Mouse (Mus musculus) embryo, embryonic 10 days (tissue): ENCODE data around the gene Pik3r2.

Experiments used
- DNase-seq: peaks from one replicate; pipeline ENCODE4 v3.0.0-alpha.2; 2015; ENCODE audit warnings: low spot score

Gene Pik3r2

GRCm38 (mm10) chr8:70772890-70773289, 3.6 kb downstream of the Pik3r2 start:
- no peak for DNase-seq

DNA sequence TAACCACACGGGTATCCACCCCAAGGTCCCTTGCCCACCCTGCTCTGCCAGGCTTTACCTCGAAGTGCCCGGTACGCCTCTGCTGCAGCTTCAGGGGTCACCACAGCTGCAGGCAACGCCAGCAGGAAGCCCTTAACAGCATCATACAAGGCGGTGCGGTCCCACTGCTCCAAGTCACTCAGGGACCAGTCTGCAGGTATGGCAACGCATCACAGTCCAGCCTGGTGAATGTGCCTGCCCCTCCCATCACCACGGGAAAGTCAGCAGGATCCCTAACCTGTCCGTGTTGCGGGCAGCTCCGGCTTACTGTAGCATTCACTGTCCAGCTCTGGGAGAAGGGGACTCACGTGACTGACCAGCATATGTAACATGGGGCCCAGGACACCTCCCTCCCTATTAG, 4.4 kb downstream of the Pik3r2 start:
- DNase-seq = no peak

DNA sequence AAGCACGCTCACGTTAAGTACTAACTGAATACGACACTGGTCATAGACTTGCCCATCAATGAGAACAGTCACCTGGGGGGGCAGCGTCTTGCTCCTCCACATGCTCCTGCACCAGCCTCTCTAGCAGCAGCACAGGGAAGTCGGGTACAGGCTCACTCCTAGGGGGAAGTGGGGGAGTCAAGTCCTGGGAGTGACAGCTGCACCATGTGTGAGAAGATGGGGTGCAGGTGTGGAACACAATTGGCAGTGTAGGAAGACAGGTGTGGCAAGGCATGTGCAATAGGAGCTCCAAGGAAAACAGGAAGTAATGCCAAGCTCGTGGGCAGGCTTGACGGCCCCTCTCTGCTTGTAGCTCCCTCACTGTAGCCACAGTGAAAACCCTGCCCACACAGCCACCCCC, 5.3 kb downstream of the Pik3r2 start:
- DNase-seq = no peak

- no peak for DNase-seq
These were observed 5.8 kb downstream of the Pik3r2 start for GRCm38 (mm10) chr8:70770748-70771147.

- DNase-seq = no peak
These were observed 6.7 kb downstream of the Pik3r2 start for GRCm38 (mm10) chr8:70769858-70770257.

GRCm38 (mm10) chr8:70769359-70769758, 7.2 kb downstream of the Pik3r2 start:
- DNase-seq = peak; percentile 99

GRCm38 (mm10) chr8:70768956-70769355, 7.6 kb downstream of the Pik3r2 start:
- no peak for DNase-seq

GRCm38 (mm10) chr8:70768231-70768776, 8.2 kb downstream of the Pik3r2 start:
- DNase-seq = no peak

DNA sequence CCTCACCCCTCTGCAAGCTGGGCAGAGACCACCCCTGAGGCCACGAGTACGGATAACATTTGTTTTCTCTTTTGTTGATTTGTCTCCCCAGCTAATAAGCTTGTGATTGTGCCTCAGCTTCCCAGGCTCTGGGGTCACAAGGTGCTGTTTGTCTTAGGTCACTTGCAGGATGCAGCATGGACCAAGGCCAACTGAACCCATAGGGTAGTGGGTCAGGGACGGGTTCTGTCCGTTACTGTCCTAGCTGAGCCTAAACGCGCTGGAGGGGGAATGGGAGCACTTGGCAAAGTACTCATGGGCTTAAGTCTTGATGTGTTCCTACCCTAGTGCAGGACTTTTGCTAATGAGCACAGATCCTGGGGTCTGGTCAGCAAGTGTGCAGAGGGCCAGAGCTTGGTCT, 9.0 kb downstream of the Pik3r2 start:
- DNase-seq = no peak

DNA sequence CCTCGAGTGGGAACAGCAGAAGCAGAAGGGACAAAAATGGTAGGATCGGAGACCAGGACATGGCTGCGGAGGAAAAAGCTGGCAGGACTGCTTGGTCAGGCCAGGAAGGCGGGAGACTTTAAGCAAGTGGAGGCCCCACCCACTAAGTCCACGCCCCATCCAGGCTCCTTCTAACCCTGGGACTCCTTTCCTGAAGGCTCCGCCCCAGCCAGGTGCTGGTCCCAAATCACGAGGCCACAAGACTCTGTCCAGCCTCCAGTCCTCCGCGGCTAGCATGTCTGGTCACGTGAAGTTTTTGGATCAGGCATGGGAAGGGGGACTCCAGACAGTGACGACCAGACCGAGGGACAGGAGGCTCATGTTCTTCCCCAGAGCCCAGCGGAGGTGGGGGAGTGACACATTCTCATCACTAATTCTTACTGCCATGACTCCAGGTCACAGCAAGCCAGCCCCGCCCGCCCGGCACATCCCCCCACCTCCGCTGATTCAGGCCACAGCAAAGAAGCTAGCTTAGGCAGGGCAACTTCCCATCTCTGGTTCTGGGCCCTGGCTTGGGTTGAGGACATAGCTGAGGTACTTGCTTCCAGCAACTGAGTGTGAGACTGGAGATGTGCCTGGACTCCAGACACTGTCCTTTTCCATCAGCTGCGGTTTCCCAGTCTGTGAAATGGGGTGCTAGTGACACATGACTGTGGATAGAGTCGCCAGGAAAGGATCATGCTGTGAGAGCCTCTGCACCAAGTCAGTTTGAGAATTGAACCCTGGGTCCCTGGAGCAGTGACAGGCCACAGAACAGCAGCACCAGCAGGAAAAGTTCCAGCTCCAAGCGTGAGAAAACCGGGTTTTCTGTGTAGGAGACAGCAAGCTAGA, 9.7 kb downstream of the Pik3r2 start:
- DNase-seq = peak; percentile 79

- DNase-seq = peak; percentile 46
These were observed 10.5 kb downstream of the Pik3r2 start for GRCm38 (mm10) chr8:70765838-70766570.

DNA sequence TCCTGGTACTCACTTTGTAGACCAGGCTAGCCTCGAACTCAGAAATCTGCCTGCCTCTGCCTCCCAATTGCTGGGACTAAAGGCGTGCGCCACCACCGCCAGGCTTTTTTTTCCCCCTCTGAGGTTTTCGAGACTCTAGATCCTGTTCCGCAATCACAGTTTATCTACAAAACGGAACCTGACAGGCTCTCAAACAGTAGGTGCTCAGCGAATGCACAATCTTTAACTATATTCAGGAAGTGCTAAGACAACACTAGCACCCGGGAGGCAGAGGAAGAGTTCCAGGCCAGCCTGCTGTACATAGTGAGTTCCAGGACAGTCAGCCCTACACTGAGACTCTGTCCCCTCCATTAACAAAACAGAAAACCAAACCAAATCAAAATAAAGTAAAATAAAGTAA, 11.2 kb downstream of the Pik3r2 start:
- DNase-seq = no peak

- no peak for DNase-seq
These were observed 11.8 kb downstream of the Pik3r2 start for GRCm38 (mm10) chr8:70764676-70765075.

- DNase-seq = no peak
These were observed 12.5 kb downstream of the Pik3r2 start for GRCm38 (mm10) chr8:70764026-70764425.

- peak; percentile 71 for DNase-seq
These were observed 13.2 kb downstream of the Pik3r2 start for GRCm38 (mm10) chr8:70763354-70763753.

DNA sequence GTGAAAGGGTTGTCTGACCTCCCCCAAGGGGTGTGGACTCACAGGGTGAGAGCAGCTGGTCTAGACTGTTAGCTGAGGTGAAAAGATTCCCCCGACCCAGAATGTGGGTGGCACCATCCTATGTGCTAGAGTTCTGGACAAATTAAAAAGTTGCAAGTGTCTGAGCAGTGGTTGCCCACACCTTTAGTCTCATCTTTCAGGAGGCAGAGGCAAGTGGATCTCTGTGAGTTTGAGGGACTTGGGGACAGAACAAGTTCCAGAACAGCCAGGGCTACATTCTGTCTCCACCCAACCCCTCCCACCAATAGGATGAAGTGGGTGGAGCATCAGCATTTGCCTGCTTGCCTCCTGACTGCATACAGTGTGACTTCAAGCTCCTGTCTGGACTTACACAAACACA, 14.4 kb downstream of the Pik3r2 start:
- DNase-seq = no peak

GRCm38 (mm10) chr8:70760775-70761406, 15.6 kb downstream of the Pik3r2 start, which contains the start of gene Mpv17l2:
Mpv17l2 (minus strand) TSS chr8:70760946.
- DNase-seq = peak; percentile 99

GRCm38 (mm10) chr8:70760350-70760749, 16.2 kb downstream of the Pik3r2 start:
- DNase-seq = no peak

DNA sequence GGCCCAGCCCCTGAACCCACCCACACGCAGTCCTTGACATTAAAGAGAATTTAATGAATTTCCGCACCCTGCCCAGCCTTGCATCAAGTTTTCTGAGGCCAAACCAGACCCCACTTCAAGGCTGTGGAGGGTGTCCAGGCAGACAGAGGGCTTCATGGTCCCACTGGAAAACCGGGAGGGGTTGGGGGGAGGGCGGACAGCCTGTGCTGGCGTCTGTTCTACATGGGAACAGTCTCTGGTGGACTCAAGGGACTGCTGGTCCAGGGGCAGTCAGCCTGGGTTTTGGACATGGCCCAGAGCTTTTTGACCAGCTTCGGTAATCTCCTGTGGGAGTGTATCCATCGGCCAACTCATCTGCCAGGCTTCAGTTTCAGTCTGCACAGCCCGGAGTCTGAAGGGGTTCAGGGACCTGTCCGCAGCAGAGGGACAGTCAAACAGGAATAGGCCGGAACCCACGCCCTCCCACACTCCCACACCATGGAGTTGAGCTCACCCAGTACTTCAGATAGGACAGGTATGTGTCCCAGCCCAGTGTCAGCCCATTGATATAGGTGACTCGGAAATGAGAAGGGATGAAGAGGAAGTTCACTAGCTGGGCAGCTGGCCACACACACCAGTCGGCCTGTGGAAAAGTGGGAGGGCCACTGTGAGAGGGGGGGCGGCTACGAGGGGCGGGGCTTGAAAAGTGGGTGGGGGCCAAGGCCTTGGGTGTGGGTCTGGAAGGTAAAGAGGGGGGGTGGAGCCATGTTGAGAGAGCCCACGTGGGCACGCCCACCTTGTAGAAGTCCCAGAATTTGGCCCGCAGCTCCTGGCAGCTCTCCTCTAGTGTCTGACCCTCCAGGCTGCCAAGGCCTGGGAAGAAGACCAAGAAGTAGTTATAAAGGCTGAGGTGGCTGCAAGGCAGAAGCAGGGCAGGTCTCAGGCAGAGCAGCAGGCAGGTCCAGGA, 17.6 kb downstream of the Pik3r2 start:
- DNase-seq = no peak

- DNase-seq = no peak
These were observed 18.3 kb downstream of the Pik3r2 start for GRCm38 (mm10) chr8:70758308-70758615.

GRCm38 (mm10) chr8:70757523-70758307, 18.8 kb downstream of the Pik3r2 start:
- peak; percentile 74 for DNase-seq
